Mouse (Mus musculus): ENCODE data around the gene Rasgef1a. TPM values are rescaled to one million over a fixed set of nuclear protein-coding genes. Genes with fewer than 3 reads are reported as not detected.

Rasgef1a gene
- polyA plus RNA-seq, 1 experiment from 2014 or later, result 1.4 TPM

DNA sequence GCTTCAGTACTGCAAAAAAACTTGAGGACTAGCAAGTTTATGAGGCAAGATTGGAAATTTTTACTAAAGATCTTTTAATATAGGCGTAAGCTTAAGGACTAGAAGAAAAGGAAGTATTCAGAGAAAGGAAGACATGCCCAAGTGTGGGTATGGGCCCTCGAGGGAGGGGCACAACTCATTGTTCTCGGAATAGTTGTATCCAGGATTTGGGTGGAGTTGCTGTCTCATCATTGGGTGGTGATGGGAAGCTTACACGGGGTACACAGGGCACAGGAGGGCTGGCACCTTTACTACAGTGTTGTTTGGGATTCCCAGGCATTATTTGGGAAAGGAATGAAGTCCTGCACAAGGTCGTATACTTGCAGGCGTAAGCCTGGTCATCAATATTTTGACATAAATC, 24.4 kb downstream of the Rasgef1a start:
- ATAC-seq, result no peak
- Histone ChIP-seq H3K9ac (replicated peaks) (no peak overlapping the region), H3K4me1 (replicated peaks) (no peaks in the 10 kb centered on the region), H3K36me3 (no peaks in the 10 kb centered on the region), H3K9me3 (no peaks in the 10 kb centered on the region), H3K4me3 (replicated peaks) (no peak overlapping the region), H3K27me3 (no peaks in the 10 kb centered on the region), H3K4me2 (replicated peaks) (no peak overlapping the region), H3K27ac (no peak overlapping the region)
- 76% methylated on average over 6 of the region's 6 CpGs for WGBS

- H3K27me3 ChIP-seq, result no peaks in the 10 kb centered on the region
- WGBS, result 84% methylated on average over 9 of the region's 9 CpGs
- no peak overlapping the region for H3K4me3 ChIP-seq (replicated peaks)
- no peak overlapping the region for H3K27ac ChIP-seq
- no peak for ATAC-seq
- no peak overlapping the region for H3K4me2 ChIP-seq (replicated peaks)
- no peaks in the 10 kb centered on the region for H3K4me1 ChIP-seq (replicated peaks)
- H3K36me3 ChIP-seq, result no peaks in the 10 kb centered on the region
- H3K9ac ChIP-seq (replicated peaks), result no peak overlapping the region
- H3K9me3 ChIP-seq, result no peaks in the 10 kb centered on the region
Measured at GRCm38 (mm10) chr6:118036118-118036805, 25.0 kb downstream of the Rasgef1a start.

DNA sequence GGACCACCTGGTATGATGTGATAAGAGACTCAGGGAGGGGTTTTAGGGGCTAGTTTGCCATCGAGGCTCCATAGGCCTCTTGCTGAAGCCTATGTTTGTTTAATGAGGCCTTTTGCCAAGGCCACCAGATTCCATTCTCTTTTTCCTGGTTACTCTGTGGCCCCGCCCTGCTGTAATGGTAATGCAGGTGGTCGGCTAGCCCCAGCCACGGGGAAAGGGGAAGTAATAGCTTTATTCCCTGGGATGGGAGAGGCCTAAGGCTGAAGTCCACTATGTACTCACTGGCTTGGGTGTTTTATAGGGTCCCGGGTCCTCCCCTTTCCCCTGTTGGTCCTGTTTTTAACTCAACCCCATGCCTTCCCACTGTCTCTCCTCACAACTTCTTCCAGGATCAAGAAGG, 25.6 kb downstream of the Rasgef1a start:
- Histone ChIP-seq H3K9me3 (no peaks in the 10 kb centered on the region), H3K4me1 (replicated peaks) (no peaks in the 10 kb centered on the region), H3K4me2 (replicated peaks) (no peak overlapping the region), H3K27ac (no peak overlapping the region), H3K9ac (replicated peaks) (no peak overlapping the region), H3K4me3 (replicated peaks) (no peak overlapping the region), H3K36me3 (no peaks in the 10 kb centered on the region), H3K27me3 (no peaks in the 10 kb centered on the region)
- 67% methylated on average over 5 of the region's 5 CpGs for WGBS
- no peak for ATAC-seq

DNA sequence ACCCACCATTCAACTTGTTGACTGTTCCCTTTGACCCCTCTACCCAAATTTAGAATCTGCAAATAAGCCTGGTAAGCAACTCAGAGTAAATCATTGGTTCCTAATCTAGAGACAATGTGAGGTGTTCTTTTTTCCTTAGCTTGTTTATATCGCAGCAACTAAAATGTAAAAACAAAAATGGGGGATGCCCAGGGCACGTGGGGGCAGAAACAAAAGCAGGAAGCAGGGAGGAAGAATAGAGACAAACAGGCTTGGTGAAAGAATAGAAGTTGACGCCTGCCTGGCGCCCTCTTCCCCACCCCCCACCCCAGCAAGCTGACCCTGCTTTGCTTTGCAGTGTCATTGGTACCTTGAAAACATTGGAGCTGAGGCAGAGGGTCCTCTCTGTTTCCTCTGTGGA, 33.9 kb downstream of the Rasgef1a start:
- Histone ChIP-seq H3K4me2 (replicated peaks) (no peak overlapping the region), H3K4me1 (replicated peaks) (no peaks in the 10 kb centered on the region), H3K27ac (no peak overlapping the region), H3K4me3 (replicated peaks) (no peak overlapping the region), H3K27me3 (no peaks in the 10 kb centered on the region), H3K9me3 (no peaks in the 10 kb centered on the region), H3K36me3 (no peaks in the 10 kb centered on the region), H3K9ac (replicated peaks) (no peak overlapping the region)
- WGBS, result 43% methylated on average over 4 of the region's 4 CpGs
- no peak for ATAC-seq

DNA sequence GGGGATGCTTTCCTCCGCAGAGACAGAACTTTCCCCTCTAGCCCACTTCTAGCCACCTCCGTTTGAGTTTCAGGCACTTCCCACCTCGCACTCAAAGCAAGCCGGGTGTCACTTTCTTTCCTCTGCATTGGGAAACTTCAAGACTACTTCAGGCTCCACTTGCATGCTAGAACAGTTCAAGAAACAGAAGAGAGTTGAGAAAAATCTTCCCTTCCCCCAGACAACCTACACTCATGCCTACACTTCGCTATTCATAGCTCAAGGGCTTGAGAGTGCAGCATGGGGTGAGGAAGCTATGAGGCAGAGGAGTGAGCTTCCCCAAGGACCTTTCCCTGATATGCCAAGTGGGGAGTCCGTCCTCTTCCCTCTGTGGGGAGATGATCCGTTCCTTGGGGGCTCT, 34.7 kb downstream of the Rasgef1a start:
- H3K4me1 ChIP-seq (replicated peaks), result no peaks in the 10 kb centered on the region
- no peak overlapping the region for H3K4me3 ChIP-seq (replicated peaks)
- no peaks in the 10 kb centered on the region for H3K27me3 ChIP-seq
- H3K9me3 ChIP-seq, result no peaks in the 10 kb centered on the region
- H3K9ac ChIP-seq (replicated peaks), result no peak overlapping the region
- no peak overlapping the region for H3K27ac ChIP-seq
- H3K36me3 ChIP-seq, result no peaks in the 10 kb centered on the region
- no peak for ATAC-seq
- WGBS, result 71% methylated on average over 7 of the region's 7 CpGs
- no peak overlapping the region for H3K4me2 ChIP-seq (replicated peaks)

DNA sequence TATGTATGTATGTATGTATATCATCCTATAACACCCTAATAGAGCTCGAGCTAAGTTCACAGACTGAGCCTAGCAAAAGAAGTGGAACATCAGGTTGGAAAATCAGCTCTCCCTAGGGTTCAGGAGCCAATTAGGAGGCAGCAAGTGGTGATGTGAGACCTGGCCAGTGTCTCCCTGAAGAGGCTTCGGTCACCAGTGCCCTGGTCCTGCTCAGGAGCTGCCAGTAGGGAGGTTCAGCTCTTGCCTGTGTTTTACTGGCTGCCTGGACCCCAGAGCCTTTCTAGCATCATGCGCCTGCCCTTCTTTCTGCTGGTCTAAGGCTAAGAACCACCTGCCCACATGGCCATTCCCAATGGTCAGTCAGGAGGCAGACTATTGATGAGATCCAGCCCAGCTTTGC, 35.3 kb downstream of the Rasgef1a start:
- 79% methylated on average over 3 of the region's 3 CpGs for WGBS
- no peaks in the 10 kb centered on the region for H3K27me3 ChIP-seq
- H3K9ac ChIP-seq (replicated peaks), result no peak overlapping the region
- ATAC-seq, result no peak
- no peak overlapping the region for H3K27ac ChIP-seq
- H3K36me3 ChIP-seq, result no peaks in the 10 kb centered on the region
- no peak overlapping the region for H3K4me2 ChIP-seq (replicated peaks)
- H3K4me3 ChIP-seq (replicated peaks), result no peak overlapping the region
- H3K9me3 ChIP-seq, result no peaks in the 10 kb centered on the region
- no peaks in the 10 kb centered on the region for H3K4me1 ChIP-seq (replicated peaks)

- H3K36me3 ChIP-seq, result no peaks in the 10 kb centered on the region
- H3K4me3 ChIP-seq (replicated peaks), result no peak overlapping the region
- H3K4me1 ChIP-seq (replicated peaks), result no peaks in the 10 kb centered on the region
- H3K27ac ChIP-seq, result no peak overlapping the region
- H3K9me3 ChIP-seq, result no peaks in the 10 kb centered on the region
- no peaks in the 10 kb centered on the region for H3K27me3 ChIP-seq
- no peak overlapping the region for H3K4me2 ChIP-seq (replicated peaks)
- ATAC-seq, result no peak
- H3K9ac ChIP-seq (replicated peaks), result no peak overlapping the region
Measured at GRCm38 (mm10) chr6:118046924-118047323, 35.7 kb downstream of the Rasgef1a start.

DNA sequence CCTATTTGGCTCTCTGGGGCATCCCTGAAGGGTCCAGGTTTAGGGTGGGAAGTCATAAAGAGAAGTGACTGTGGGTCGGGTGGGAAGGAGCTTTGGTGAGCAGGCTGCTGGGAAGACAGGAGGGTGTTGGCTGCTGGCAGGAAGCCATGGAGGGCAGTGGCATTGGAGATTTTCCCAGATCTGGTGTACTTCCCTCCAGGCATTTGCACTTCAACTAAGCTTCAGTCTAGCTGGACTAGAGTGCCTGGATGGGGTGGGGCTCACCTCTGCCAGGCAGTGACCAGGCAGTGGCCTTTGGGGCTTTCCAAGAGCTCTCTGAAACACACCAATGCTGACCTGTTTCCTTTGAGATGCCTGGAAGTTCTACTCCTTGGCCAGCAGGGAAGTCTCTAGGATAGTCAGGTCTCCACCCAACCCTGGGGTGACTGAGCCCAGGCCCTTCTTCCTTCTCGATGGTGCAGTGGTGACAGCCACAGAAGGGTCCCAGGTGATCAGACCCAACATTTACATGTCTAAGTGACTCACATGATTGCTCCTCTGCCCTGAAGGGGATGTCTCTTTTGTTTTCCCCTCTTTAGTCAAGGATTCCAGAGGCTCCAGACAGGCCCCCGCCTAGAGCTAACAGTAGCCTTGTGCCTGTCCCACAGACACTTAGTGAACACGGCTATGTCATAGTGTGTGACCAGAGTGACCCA, 36.7 kb downstream of the Rasgef1a start:
- Histone ChIP-seq H3K9me3 (no peaks in the 10 kb centered on the region), H3K27ac (no peak overlapping the region), H3K36me3 (no peaks in the 10 kb centered on the region), H3K27me3 (no peaks in the 10 kb centered on the region), H3K4me2 (replicated peaks) (no peak overlapping the region), H3K4me1 (replicated peaks) (no peaks in the 10 kb centered on the region), H3K4me3 (replicated peaks) (no peak overlapping the region), H3K9ac (replicated peaks) (no peak overlapping the region)
- WGBS, result 84% methylated on average over 4 of the region's 4 CpGs
- ATAC-seq, result no peak

- Histone ChIP-seq H3K27ac (no peak overlapping the region), H3K4me1 (replicated peaks) (no peaks in the 10 kb centered on the region), H3K27me3 (no peaks in the 10 kb centered on the region), H3K4me2 (replicated peaks) (no peak overlapping the region), H3K4me3 (replicated peaks) (no peak overlapping the region), H3K9ac (replicated peaks) (no peak overlapping the region), H3K9me3 (no peaks in the 10 kb centered on the region), H3K36me3 (no peaks in the 10 kb centered on the region)
- no peak for ATAC-seq
- 82% methylated on average over 6 of the region's 6 CpGs for WGBS
Measured at GRCm38 (mm10) chr6:118049776-118050175, 38.5 kb downstream of the Rasgef1a start.

DNA sequence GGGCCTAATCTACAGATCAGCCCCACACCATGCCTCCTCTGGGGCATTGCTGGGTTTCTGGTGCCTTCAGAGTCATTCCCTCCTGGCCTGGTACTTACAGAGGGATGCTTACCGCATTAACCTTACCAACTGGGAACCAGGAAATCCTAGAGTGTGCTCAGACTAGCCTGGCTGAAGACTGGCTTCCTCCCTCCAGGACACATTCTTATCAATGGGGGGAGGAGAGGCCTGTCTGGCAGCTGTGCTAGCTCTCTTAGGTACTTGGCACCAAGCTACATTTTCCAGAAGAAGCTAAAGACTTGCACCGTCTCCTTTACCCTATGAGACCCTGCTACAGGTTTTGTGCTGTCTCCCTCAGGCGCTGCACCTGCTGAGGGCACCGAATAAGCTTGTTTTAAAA, 40.2 kb downstream of the Rasgef1a start:
- ATAC-seq, result no peak

DNA sequence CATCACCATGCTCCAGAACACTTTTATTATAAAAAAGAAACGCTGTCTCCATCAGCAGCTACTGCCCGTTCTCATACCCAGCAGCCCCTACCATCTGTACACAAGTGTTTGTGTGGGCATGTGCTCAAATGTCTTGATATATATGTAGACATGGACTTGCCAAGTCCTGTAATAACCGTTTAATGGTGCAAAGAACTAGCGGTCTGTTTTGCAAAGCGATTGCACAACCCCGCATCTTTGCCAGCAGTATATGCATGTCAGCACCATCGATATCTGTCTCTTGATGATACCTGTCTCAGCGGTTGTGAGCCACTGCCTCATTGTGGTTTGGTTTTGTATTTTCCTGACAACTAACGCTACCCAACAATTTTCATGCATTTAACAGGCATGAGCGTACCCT, 44.0 kb downstream of the Rasgef1a start:
- Histone ChIP-seq H3K27ac (no peak overlapping the region), H3K4me2 (replicated peaks) (no peak overlapping the region), H3K4me3 (replicated peaks) (no peak overlapping the region), H3K9me3 (no peaks in the 10 kb centered on the region), H3K9ac (replicated peaks) (no peak overlapping the region), H3K36me3 (no peaks in the 10 kb centered on the region), H3K27me3 (no peaks in the 10 kb centered on the region), H3K4me1 (replicated peaks) (no peaks in the 10 kb centered on the region)
- 90% methylated on average over 10 of the region's 10 CpGs for WGBS
- no peak for ATAC-seq

More for the DNA sequence above, 40.2 kb downstream of the Rasgef1a start:
- no peak overlapping the region for H3K27ac ChIP-seq
- H3K4me2 ChIP-seq (replicated peaks), result no peak overlapping the region
- 94% methylated on average over 4 of the region's 4 CpGs for WGBS
- H3K9ac ChIP-seq (replicated peaks), result no peak overlapping the region
- H3K9me3 ChIP-seq, result no peaks in the 10 kb centered on the region
- H3K4me3 ChIP-seq (replicated peaks), result no peak overlapping the region
- H3K27me3 ChIP-seq, result no peaks in the 10 kb centered on the region
- H3K4me1 ChIP-seq (replicated peaks), result no peaks in the 10 kb centered on the region
- no peaks in the 10 kb centered on the region for H3K36me3 ChIP-seq

GRCm38 (mm10) chr6:118061266-118061665, 50.0 kb downstream of the Rasgef1a start:
- Histone ChIP-seq H3K27ac (no peak overlapping the region), H3K36me3 (no peaks in the 10 kb centered on the region), H3K4me2 (replicated peaks) (no peak overlapping the region), H3K27me3 (peaks cover 7% of the 10 kb centered on the region), H3K9me3 (no peaks in the 10 kb centered on the region), H3K4me3 (replicated peaks) (no peak overlapping the region), H3K9ac (replicated peaks) (no peak overlapping the region), H3K4me1 (replicated peaks) (peaks cover 15% of the 10 kb centered on the region)
- WGBS, result 93% methylated on average over 4 of the region's 4 CpGs
- ATAC-seq, result no peak

GRCm38 (mm10) chr6:118063266-118063665, 52.0 kb downstream of the Rasgef1a start:
- 71% methylated on average over 5 of the region's 5 CpGs for WGBS
- H3K4me3 ChIP-seq (replicated peaks), result no peak overlapping the region
- ATAC-seq, result no peak

More at GRCm38 (mm10) chr6:118063266-118063665, 52.0 kb downstream of the Rasgef1a start:
- Histone ChIP-seq H3K4me2 (replicated peaks) (no peak overlapping the region), H3K9me3 (no peaks in the 10 kb centered on the region), H3K27me3 (peaks cover 25% of the 10 kb centered on the region), H3K27ac (no peak overlapping the region), H3K4me1 (replicated peaks) (peaks cover 24% of the 10 kb centered on the region), H3K9ac (replicated peaks) (no peak overlapping the region), H3K36me3 (no peaks in the 10 kb centered on the region)
